Mouse (Mus musculus) B cell, adult 2 months (primary cell): ENCODE data around the gene Gm4756.
"Not testable (repeated sequence)": the region's sequence is repeated elsewhere in the genome, so short reads cannot be mapped to it uniquely, and the experiment has no call there.

ENCODE experiments used
- DNase-seq, 2 experiments: peaks; one replicate each; pipeline ENCODE4 v3.0.0; 2022

The Gm4756 gene

DNA sequence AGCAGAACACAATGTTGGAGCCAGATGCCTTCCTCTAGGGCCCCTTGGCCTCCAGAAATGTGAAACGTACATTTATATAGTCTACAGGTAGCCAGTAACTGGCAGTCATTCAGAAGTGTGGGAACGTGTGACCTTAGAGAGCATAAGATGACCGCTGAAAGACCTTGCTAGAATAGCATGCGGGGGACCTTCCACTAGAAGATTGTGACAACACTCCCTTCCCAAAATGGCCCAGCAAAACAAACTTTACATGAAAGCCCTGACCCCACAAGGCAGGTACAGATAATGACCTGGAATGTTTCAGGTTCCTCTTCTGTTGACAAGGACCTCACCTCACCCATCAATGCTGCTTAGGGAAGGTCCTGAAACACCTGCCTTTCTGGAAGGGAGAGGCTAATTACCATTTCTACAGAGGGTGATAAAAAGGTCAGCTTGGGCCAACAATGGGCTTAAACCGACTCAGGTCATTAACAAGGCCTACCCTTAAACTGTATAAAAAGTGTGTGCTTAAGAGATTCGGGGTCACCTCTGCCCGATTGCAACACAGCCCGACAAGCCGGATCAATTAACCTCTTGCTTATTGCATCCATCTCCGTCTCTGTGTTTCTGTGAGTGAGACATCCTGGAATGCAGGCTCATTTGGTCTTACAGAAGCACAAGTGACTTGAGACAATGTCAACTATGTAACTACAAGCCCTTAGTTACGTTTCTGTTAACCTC, at the start of gene Gm4756:
Gene Gm4756 (minus strand): TSS at position 51 of the 720 bp plus-strand sequence.
- DNase-seq, result no peak

DNA sequence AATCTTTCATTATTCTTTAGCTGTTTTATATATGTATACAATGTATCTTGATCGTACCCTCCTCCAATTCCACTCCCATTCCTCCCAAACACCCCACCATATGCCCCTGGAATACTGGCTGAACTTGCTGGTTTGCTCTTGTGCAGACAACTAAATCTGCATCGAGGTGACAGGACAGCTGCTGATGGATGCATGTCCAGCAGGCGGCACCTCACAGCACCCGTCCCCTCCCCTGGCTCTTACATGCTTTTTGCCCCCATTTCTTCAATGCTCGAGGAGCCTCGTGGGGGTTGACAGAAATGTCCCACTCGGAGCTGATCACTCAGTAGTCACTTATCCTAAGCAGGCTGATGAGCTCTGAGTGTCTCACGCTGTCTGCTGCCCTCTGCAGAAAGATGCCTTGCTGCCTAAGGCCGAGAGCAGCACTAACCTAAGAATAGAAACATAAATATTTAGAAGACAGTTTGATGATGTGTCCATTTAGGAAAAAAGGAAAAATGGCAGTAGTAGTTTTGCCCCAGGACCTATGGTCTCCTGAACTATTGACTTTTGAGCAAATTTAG, 45.5 kb upstream of the Gm4756 start:
- DNase-seq, result no peak

DNA sequence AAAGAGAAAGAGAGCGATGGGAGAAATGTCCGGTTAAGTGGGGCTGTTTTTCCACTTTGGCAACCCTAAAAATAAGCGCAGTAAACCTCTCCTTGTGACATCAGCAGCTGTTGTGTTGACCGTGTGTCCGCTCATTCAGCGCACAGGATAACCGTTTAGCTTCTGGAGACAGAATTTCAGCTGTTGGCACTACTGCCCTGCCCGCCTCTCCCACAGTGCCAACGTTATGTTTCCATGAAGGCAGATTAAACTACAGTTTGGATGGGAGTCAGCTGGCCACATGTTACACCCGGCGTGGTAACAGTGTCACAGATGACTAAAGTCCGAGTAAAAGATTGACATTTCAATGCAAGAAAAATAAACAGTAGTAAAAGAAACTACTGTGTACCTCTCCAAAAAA, 45.0 kb upstream of the Gm4756 start:
- DNase-seq, result no peak

DNA sequence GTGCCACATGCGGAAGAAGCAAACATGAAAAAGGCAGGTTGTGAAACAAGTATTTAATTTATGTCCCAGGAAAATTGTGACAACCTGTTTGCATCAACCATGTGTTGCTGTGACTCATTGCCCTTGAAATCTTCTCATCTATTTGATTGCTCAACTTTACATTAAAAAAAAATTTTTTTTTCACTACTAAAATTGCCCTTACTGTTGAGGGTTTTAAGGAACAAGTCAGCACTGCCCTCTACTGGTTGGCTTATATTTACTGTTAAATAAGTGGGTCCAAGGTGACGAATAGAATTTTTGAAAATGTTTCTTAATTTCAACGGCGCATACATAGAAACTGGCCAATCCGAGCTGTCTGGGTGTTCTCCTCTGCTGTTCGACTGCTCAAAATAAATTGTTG, 44.4 kb upstream of the Gm4756 start:
- DNase-seq, result peak; percentile 20 to 34

DNA sequence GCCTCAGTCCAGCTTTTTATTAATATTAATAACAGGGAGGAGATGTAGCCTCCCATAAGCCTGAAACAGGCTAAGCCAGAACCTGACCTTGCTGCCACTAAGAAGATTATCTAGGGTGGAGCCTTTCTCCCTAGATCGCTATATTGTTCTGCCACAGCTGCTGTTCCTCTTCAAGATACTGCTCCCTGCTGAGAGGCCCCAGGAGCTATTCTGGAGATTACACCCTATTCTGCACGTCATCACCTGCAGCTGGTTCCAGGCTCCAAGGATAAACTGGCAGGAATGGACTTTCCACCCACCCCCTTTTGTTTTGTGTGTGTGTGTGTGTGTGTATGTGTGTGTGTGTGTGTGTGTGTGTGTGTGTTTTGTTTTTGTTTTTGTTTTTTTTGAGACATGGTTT, 38.8 kb upstream of the Gm4756 start:
- not testable (repeated sequence) for DNase-seq

DNA sequence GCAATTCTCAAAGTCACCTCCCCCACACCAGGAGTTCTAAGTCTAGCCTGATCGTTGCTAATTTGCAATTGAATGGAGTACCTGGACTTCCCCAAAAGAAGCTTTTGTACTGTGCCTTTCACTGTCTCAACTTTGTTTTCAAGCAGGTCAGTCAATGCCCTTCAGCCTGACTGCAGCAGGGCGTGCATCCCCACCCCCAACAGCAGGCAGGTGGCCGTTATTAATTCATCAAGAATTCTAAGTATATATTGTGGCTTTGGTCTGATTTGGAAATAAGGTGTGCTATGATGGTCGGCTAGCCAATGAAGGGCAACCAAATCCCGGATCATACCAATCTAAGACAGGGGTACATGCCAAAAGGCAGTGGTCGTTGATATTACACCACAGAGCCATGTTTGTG, 38.3 kb upstream of the Gm4756 start:
- DNase-seq, result not testable (repeated sequence)

DNA sequence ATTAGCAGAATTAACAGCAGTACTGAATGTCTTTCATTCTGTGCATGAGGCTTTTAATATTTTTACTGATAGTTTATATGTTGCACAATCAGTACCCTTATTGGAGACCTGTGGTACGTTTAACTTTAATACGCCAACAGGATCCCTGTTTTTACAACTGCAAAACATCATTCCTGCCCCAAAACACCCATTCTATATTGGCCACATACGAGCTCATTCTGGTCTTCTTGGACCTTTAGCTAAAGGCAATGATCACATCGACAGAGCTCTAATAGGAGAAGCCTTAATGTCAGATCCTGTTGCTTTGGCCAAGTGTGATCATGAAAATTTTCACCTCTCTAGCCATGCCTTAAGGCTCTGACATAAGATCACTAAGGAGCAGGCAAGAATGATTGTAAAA, 37.1 kb upstream of the Gm4756 start:
- DNase-seq, result not testable (repeated sequence)

DNA sequence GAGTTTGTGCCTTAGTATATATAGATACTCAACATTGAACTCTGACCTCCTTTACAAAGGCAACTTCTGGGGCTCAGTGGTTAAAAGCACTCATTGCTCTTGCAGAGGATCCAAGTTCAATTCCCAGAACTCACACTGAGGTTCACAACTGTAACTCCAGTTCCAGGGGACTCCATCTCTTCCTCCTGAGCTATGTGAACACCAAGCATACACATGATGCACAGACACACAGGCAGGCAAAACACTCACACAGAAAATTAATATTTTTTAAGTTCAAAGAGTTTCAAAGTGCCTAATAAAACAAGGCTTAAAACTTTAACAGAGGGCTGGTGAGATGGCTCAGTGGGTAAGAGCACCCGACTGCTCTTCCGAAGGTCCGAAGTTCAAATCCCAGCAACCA, 34.2 kb upstream of the Gm4756 start:
- DNase-seq, result no peak

DNA sequence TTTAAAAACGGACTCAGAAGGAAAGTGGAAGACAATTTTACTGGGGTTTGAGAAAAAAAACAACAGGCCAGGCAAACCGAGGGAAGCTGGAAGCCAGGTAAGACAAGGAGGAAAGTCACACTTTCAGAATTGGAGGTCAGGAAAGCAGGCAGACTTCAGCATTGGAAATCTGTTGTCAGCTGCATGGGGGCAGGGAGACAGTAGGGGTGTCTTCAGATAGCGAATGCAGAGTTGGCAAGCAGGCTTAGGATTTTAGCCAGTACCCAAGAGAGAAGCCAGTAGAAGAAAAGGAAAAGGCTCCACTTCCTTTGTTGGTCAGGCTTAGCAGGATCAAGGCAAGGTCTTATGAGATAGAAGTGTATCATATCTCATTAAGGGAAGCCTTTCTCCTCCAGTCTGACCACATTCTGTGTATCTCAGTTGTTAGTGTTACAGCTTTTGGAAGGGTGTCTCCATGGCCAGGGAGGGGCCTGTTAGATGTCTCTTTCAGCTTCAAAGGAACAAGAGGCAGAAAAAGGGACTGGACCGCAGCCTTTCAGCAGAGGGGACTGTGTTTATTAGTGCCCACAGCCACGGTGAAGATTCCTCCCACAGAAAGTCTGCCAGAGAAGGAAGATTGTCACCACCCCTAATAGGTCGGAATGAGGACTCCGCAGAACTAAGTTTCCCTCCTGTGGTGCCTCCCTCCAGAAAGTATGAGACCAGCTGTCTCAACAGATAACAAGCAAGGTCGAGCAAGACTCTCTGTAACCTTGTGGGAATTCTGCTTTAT, 33.2 kb upstream of the Gm4756 start:
- DNase-seq, result no peak

DNA sequence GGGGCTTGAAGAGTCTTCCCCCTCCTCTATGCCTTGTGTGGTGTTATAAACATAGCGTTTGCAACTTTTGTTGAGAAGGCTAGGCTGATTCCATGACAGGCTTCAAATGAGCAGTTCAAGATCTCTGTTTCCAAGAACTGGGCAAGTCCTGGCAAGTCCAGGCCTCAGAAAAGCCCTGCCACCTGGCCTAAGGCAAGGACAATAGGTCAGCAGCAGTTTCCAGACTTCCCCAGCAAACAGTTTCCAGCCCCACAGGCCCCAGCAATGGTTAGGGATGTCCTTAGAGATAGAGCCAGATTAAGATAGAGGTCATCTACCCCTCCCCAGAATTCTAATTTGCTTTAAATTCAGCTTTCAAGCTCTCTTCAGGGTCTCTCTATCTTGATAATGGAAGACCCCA, 32.5 kb upstream of the Gm4756 start:
- no peak for DNase-seq

DNA sequence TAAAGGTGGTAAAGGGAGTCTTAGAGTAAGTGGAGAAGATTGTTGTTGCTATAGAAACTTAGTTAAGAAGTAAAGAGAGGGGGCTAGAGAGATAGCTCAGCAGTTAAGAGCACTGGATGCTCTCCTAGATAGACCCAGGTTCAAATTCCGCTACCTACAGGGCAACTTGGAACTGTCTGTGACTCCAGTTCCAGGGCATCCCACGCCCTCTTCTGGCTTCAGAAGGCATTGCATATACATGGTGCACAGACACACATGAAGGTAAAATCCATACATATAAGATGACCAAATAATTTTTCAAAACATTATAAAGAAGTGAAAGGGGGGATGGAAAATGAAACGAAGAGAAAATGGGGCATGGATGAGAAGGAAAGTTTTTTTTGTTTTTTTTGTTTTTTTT, 30.2 kb upstream of the Gm4756 start:
- no peak for DNase-seq

DNA sequence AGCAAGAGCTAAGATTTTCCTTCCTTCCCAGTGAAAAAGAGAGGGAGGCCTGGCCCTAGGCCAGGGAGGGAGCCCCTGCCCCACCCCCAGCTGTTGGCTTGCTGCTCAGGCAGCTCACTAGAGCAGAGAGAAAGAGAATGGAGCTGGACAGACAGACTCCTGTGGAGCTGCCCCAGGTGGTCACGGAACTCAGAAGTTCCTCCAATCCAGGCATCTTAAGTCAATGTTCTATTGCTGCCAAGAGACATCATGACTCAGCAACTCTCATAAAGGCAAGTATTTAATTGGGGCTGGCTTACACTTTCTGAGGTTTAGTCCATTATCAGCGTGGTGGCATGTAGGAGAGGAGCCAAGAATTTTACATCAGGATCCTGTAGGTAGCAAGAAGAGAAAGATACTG, 25.4 kb upstream of the Gm4756 start:
- no peak for DNase-seq

DNA sequence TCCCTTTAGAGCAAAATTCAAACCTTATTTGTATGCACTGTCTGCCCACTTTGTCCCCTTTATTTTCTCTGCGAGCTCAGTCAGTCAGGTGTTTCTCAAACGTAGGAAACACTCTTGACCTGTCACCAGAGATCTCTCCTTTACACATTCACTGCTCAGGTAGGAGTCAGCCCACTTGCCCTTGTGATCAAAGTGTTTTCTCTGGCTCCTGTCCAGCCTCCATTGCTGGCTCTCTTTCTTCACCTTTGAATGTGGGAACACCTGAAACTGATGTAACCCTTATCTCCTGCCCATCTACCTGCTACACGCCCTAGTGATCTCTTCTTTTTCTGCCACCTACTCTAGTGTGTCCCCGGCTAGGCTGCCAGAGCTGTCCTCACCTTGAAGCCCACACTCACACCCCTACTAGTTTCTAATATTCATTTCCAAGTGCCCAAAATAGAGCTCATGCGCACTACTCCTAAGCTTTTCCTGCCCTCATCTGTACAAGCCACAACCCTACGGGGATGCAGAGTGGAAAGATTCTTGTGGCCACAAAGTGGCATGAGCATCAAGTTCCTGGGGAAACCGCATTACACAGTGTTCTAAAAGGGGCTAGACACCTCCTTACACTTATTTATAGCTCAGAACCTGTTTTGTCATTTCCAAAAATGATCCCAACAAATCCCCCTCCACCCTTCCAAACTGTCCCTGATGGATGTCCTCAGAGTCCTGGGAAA, 24.8 kb upstream of the Gm4756 start:
- no peak for DNase-seq

DNA sequence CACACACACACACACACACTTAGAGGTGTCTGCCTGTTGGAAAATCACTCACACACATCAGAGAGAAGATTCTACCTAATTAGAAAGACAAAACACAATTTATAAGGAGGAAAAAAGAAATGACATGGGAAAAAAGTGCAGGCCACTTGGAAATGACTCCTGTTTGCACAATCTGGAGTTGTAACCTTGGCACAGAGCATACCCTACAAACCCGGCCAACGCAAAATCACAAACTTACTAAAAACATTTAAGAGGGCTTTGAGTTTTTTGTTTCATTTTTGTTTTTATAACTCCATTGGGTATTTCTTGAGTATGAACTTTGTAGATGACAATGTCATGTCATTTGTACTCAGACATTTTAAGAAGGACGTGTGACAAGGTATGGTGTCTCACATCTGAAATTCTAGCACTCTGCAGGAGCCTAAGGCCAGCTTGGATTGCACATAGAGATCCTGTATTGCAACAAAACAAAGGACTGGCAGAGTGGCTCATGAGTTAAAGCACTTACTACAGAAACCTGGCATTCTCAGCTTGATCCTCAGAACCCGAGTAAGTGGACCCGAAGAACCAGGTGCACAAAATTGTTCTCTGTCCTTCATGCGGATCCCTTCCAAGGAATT, 22.2 kb upstream of the Gm4756 start:
- no peak for DNase-seq

DNA sequence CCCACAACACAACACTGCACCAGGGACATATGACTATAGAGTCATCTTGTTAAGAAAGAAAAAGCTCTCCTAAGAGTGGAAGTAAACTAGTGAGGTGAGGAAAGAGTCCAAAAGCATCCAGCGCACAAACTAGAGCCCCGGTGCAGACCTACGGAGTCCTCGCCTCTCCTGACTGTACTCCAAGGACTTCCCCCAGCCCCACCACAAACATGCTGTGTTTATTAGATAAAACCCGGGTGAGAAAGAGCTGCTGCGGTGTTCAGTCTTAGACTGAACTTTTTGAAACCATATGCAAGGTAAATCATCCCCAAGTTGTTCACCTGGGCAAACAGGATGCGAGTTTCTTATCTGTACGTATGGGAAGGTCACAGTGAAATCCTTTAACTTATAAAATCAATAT, 21.5 kb upstream of the Gm4756 start:
- no peak for DNase-seq

DNA sequence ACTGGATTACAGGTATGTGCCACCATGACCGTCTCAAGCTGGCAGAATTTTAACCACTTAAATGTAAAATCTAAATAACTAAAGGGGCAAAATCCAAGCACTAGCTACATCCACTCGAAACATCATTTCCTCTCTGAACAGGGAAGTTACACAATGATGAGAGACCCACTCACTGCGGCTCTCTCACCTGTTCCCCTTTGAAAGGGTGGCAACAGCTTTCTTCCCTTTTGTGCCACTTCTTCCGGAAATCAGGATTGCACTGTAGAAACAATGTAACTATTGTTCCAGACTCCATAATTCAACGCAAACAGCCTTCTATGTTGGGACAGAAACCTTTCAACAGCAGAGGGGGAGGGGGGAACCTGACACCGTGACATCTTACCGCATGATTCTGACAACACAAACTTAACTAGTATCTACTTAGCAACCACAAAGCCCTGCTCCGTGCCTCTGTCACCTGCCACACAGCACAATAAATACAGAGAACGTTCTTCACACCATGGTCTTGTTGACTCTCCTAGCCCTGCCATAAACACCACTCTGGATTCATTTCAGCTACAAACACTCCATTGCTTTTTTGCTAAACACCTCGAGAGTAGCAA, 18.5 kb upstream of the Gm4756 start:
- DNase-seq, result no peak

DNA sequence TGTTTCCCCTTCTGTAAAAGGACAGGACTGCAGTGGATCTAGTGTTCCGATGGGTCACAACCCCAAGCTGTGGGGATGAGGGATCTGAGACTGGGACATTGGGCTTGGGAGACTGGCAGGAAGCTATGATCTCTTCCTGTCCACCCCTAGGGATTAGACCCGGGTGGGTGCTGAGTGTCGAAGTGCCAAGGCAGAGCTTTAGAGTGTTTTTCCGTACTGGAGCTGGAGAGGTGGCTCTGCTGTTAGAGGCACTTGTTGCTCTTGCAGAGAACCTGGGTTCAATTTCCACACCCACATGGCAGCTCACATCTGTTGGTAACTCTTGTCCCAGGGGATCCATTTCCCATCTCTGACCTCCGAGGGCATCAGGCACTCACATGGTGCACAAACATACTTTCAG, 16.6 kb upstream of the Gm4756 start:
- DNase-seq, result no peak

DNA sequence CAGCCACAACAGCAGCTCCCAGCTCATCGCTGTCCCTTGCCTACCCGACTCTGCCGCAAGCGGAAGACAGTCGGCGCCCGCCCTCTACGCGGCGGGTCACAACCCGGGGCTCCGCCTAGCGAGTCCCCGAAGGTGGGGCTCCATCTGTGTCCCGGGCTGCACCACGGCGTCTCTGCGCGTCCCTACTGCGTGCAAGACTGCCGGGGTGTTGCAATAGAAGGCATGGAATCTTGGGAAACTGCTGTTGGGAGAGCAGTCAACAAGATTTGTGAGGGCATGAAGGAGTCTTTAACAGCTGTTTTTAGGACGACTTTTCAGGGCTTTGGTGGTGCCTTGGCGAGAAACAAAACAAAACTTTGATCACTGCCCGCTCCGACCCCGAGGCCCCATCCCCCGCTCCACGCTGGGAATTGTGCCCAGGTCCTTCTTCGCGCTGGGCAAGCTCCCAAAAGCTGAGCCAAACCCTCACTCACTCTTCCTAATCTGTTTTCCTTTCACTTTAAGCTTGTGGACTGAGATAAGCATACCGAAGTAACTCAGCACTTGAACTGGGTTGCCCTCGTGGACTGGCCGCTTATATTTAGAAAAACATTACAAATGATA, 15.4 kb upstream of the Gm4756 start, which contains the start of gene Dhrs7:
Gene Dhrs7 (minus strand): TSS at position 175 of the 603 bp plus-strand sequence.
- peak; percentile 84 to 85 for DNase-seq

DNA sequence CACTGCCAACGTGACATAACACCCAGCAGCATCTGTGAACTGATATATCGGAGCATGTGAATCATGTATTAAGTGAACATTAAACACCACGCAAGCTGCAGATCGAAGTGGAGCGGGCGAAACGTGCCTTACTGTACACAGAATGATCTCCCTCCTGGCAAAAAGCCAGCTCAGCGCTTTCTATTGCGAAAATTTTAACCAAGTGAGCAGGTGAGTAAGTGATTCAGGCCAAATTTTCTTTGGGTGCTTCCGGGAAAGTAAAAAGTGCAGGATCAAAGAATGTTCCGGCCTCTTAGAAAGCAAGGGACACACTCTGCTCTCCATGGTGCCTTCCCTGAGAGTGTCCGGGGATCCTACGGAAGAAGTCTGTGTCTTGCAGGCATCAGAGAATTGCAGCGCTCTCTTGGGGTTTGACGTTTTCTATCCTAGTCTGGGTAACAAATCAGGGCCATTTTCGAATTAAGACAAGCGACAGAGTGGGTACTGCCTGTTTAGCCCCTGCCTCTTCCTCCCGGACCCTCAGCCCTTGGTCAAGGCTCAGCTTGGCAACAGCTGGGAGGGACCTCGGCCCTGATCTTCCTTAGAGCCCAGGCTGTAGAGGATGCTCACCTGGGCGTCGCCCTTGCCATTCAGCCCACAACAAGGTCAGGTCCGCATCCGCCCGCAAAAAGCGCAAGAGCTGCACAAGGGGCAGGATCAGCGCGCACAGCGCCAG, 14.7 kb upstream of the Gm4756 start:
- DNase-seq, result peak in 1 of 2 experiments; percentile 5

DNA sequence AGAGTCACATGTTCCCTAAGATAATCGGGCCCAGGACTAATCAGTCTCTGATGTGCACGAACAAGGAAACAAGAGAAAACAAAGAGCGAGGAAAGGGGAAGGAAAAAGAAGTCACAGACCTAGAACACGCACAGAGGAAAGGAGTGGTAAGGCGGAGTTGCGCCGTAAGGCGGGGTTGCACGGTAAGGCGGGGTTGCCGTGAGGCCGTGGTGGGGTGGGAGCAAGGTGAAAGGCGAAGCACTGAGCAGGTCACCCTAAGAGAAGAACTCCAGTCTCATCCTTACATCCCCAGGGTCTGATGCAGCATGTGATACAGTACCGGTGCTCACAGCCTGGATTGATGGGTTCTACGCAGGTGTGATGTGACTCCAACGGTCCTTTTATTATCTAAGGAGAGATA, 6.3 kb upstream of the Gm4756 start:
- no peak for DNase-seq

DNA sequence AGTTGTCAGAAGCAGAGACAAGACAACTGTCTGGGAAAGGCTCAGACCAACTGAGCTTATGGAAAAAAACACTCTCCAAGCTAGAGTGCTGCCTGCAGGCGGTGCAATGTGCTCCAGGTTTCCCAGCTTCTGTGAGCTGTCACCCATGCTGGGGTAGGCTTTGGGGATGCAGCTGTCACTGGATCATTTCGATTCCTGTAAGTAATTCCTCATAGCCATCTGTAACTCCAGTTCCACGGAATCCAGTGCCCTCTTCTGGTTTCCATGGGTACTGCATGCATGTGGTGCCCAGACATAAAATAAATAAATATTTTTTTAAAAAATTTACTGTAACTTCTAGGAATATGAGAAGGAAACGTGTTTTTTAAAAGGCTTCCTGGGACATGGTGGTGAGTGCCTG, 5.2 kb upstream of the Gm4756 start:
- peak; percentile 45 to 55 for DNase-seq
